Mouse (Mus musculus) R1 (cell line): Measurements from ENCODE around the gene Celsr2.

Experiments
- DNase-seq: peaks from one replicate; pipeline ENCODE4 v3.0.0-alpha.2; 2018; ENCODE audit warnings: low read depth, low spot score

Gene Celsr2

DNA sequence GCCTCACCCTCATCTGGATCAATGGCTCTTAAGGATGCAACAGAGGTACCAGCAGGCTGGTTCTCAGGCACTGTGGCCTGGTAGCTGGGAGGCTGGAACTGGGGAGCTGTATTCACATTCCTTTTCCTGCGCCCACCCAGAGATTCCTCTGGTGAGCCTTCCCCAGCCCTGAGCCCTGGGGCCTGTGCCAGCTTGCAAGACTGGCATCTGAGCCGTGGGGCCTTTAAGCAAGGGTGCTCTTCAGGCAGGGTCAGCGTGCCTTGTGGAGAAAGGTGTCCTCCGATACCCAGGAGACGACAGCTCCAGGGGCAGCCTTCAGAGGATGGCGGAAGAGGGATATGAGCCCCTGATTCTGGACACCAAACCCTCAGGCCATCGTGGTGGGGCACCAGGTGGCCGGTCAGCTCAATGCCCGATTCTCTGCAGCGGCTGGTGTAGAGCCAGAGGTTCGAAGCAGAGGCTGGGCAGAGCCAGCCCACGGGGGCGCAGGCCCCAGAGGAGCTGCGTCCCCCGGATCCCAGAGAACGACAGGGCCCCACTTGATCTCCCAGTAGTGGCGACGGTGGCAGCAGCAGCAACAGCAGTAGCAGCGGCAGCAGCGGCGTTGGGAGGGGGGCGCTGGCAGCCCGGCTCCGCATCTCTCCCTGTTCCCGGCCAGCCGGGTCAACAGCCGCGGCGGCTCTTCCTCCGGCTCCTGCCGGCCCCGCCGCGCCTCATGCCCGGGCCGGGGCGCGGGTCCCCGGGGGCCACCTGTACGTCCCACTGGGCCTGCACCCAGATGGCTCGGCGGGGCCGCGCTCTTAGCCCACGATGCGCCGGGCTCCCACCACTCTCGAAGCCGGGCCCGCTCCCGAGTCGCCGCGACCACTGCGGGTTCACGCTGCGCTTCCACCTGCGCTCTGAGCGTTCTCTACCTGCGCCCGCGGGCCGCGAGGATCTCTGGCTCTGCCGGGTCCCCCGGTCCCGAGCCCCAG, at the start of gene Celsr2:
Gene Celsr2 (minus strand): TSS at position 696 of the 974 bp plus-strand sequence.
- peak; percentile 43 for DNase-seq

DNA sequence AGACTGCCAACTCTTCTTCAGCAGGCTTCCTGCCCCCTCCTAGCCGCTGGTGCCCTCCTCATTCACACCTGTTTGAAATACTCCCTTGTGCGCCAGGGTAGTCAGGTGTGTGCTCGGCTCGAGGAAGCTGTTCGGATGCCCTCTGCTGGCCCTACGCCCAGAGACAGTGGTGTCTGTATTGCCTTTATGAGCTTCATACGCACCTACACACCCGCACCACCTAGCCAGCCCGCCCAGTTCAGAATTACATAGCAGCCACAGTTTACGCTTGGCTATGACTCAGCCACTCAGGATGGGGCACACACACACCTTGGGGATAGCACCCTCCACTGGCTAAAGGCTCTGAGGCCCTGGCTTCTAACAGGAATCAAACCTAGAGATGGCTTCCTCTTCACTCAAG, 43.5 kb upstream of the Celsr2 start:
- DNase-seq: peak; percentile 59

GRCm38 (mm10) chr3:108458380-108458779, 43.0 kb upstream of the Celsr2 start:
- peak; percentile 16 for DNase-seq

DNA sequence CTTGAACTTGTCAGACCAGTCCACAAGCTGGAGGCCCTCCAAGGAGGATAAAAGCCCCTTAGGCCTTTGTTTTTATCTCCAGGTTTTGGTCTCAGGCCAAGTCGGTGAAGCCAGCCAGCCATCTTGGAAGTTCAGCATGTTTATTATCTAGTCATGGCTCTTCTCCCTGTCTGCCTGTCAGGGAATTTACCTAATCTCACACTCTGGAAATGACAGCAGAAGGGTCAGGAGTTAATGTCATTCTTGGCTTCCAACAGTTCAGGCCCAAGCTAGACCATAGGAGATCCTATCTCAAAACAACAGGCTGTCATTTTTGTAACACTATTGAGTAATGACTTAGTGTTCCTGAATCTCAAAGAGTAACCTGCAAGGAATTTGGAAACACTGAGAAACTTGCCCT, 38.8 kb upstream of the Celsr2 start:
- no peak for DNase-seq

DNA sequence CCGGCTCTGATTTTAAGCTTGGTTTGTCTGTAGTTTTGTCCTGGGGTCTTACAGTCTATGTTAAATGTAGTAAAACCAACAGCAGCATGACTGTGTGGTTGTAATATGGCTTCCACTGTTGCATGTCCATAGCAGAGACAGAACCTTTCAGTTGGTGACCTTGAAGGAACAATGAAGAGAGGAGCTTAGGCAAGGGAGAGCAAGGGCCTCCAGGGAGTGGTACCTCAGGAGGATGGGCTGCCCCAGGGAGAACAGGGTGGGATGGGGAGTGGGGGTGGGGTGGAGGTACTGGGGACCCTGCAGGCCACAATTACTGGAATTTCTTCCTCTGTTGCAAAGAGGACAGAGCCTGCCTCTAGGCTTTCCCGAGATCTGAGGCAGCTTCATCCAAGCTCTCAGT, 36.6 kb upstream of the Celsr2 start:
- peak; percentile 57 for DNase-seq

DNA sequence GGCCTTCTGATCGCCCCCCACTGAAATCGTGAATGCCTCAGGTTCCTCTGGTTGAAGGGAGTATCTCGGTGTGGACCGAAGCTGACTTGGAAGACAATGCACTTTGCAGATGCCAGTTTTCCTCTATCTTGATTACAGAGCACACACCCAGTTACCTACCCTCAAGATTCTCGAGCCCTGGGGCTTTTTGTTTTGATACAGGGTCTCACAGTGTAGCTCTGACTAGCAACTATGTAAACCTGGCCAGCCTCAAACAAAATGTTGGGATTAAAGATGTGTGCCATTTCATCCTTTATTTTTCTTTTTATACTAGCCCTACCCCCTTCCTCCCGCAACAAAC, 30.0 kb upstream of the Celsr2 start:
- no peak for DNase-seq

DNA sequence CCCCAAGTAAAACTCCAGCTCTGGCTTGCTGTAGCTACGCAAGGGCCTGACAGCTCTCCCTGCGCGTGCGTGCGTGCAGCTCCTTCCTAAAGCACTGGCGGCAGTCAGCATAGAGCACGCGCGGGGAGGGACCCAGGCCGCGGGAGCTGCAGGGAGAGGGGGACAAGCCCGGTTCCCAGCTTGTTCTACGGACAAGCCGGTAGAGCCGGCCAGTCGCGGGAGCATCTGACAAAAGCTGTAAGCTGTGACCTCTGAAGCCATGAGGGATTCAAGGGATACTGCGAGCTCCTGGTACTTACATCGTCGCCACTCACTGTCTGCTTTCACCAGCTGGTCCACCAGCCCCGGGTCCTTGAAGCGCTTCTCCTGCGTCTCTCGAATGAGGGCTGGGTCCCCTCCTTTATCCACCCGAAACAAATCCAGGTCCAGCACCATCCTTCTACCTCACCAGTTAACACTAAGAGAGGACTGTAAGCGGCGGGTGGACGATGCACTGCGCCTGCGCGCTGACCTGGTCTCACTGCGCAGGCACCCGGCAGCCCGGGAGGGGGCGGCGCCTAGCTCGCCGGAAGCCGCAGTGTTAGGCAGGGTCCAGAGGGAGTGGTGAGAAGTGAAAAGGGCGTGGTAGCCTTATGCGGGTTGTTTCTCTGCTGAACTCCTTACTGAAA, 29.5 kb upstream of the Celsr2 start, which contains the start of gene Sars:
Gene Sars (minus strand): TSS at position 512 of the 668 bp plus-strand sequence.
- DNase-seq: peak; percentile 97

- peak; percentile 54 for DNase-seq
These were observed 28.7 kb upstream of the Celsr2 start for GRCm38 (mm10) chr3:108444029-108444428.

DNA sequence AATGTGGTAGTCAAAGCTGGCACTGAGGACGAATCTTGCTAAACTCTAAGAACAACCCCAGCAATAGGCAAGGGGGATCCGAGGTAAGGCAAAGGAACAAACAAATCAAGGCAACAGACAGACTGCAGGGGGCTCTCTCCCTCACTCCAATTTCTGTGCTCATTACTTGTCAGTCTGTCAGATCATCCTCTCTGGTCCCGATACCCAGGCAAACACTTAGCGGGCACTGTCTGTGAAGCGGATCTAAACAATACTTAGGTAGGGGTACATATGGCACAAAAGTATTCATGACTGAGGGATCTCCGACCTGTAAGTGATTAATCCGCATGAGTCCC, 21.0 kb upstream of the Celsr2 start:
- DNase-seq: peak; percentile 33

DNA sequence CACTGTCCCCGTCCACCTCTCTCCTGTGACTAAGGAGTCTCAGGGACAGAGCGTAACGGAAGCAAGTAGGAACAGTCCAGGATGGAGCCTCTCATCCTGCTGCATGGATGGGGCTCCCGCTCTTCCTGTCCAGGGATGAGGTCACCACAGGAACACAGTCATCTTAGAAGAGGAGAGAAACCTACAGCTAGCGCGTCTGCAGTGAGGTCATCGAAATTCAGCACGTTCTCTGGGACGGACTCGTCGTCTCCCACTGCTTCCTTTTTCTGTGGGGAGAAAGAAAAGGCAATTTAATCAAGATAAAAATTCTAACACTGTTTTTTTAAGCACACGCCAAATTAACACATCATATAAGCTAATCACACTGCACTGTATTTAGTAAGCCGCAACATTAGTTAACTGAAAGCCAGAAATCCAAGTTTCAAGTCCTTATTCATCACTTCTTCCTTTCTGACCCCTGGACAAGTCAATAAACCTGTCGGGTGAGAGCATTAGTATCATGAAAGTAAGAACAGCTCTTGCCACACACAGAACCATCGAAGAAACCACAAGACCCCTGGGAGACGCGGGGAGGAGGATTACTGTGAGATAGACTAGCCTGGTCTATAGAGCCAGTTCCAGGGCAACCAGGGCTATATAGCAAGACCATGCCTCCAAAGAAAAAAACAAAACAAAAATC, 20.5 kb upstream of the Celsr2 start:
- no peak for DNase-seq

DNA sequence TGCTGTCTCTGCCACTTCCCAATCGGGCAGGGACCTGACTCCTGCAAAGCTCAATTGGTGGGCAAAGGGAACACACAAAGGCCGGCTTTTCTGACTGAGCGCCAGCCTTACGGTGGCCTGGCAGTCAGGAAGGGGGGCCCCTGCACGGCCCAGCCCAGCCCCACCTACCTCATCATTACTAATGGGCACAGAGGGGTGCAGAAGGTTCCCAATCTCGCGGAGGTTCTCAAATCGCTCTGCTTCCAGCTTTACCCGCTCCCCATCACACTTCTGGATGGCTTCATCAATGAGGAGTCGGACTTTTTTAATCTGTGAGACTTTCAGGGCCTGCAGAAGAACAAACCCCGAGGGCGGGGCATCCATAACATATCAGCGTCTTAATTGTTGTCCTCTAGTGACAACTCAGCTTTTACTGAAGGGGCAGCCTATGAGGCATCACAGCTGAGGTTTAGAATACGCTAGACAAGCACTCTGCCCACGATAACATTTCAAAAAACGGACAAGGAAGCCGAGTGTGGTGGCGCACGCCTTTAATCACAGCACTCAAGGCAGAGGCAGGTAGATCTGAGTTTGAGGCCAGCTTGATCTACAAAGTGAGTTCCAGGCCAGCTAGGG, 18.6 kb upstream of the Celsr2 start:
- DNase-seq: no peak

DNA sequence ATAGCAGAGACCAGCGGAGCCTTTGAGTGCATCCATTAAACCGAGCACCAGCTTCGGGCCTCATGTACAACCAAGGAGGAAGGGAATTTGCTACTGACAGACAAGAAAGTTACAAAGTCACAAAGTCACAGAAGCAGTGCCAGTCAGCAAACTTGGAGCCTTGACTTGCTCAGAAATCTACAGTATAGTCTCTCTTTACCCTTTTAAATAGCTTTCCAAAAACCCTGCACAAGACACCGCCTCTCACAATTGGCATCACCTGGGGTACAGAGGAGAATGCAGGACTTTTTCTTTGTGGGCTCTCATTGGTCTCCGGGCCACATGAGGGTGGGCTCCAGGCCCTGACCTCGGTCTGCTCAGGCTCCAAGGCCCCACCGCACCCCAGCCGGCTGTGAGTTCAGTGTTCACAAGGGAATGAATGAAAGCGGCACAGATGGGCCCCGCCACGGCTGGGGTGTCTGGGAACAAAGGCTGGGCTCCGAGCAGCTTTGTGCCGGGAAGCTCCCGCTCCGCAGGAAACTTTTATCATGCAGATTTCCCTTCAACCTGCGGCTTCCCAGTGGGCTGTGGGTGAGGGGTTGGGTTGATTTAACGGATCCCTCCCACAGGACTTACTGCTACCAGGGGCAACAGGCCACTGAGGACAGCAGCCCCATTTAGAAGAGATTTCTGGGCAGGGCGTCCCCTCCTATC, 18.0 kb upstream of the Celsr2 start:
- peak; percentile 98 for DNase-seq

DNA sequence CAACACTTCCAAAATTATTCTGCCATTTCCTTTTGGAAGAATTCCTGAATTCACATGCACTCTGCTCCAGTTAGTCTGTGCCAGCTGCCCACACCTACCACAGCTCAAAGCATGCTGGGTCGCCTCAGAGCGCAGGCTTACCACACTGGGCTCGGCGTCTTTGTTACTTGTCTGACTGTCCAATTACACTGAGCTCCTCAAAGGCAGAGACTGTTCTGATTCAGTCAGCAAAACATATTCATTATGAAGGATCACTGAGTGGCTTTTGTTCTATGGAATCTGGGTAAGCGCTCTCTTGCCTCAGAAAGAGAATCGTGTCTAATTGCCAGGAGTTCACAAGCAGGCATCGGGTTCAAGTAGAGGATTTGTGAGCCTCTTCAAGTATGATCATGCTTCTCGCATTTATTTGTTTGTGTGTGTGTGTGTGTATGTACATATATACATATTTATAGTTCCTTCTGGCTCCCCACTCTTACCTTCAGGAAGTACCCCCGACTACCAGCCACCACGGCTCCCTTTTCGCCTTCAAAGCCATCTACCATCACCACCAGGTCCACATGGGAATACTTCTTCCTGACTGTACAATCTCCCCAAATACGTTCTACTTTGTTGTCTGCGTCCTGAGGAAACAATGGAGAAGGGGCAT, 17.3 kb upstream of the Celsr2 start:
- DNase-seq: no peak

DNA sequence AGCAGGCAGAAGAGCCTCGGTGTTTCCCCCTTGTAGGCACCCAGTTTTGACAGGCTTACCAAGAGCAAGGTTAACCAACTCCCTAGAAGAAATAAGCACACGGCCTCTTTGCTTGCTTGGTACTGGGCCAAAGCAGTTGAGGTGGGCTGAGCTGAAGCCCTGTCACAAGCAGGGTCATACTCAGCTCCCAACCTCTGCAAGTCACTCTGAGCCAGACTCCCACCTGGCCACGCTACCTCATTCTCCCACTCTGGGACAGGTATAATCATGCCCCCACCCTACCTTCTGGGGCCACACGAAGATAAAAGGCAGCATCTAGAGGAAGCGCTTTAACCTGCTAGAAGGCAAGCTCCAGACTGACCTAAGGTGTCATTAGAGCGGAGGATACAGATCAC, 10.3 kb upstream of the Celsr2 start:
- DNase-seq: no peak

DNA sequence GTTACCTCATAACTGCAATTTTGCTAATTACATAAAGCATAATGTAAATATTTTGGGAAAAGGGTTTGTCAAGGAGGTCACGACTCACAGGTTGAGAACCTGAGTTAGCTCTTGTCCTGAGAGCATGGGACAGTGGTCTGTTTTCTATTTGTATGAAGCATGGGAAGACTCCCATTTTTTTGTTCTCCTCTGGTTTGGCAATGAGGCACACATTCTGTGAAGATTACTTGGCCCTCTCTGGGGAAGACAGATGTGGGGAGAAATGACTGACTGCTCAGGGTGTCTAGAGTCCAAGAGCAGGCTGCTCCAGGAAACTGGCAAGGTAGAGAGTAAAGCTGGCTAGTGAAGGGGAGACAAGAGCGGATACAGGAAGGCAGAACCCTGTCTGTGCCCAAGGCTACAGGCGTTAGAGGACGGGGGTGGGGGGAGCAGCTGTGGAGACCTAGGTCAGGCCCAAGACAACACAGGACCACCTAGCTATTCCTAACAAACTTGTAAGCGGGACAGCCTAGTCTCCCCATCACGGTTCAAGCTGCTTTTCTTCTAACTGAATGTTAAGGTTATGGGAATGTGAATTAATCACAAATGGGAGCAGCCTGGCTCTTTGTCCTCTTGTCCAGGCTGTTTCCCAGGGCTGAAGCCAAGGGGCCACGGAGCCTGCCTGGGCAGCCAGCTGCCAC, 9.7 kb upstream of the Celsr2 start:
- DNase-seq: no peak

DNA sequence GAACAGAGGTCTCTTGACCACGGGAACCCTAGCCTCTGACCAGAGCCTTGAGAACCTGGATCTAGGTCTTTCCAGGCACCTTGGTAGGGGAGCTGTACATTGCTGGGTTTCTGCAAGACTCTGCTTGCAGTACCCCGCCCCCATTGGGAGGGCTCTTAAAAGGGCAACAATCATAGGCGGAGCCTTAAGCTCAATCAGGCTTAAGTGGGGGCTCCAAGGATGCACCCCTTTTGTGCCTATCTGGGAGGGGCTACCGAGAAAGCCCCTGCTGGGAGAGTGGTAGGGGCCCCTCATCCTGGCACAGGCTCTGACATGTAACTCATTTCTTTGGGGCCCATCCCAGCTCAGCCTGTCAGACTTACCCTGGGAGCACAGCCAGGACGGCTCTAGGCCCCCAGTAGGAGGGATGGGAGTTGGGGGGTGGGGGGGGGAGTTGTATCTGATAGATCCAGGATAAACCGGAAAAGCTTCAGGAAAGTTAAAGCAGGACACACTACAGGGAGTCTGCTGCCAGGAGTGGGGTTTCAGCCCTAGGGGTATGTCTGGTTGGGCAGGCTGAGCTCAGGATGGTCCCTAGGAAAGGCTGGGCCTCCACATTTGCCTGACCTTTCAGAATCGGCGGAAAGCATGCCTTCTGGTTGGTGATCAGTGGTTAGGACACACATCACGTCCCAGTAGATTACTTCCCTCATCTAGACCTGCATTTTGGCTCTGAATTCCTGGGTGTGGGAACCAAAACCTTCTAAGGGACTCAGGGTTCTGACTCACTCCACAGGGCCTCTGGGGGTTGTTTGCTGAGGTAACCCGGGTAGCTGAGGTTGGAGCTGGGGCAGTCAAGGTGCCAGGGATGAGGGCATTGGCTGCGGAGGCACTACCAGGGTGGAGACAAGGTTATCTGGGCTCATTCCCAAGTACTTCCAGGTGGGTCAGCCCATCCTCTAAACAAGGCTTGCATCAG, 8.8 kb upstream of the Celsr2 start:
- DNase-seq: peak; percentile 49

- DNase-seq: no peak
These were observed 7.7 kb upstream of the Celsr2 start for GRCm38 (mm10) chr3:108423006-108423405.

DNA sequence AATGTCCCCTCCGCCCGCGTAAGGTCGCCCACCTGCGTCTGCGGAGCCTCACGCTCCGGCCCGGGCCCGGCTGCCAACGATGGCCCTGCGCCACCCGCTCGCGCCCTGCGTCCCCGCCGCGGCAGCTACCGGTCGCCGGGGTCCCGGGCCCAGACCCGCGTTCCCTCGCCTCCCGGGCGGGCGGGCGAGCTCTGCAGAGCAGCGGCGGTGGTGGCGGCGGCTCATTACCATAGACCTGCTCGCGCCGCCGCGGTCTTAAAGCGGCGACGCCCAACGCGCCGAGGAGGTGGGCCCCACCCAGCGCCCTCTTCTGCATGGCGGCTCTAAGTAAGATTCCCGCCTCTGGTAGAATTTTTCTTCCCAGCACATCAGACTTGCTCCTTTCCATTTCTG, 475 bp upstream of the Celsr2 start:
- DNase-seq: peak; percentile 71
